Mouse (Mus musculus): ENCODE data around the gene Capns1. TPM values are rescaled to one million over a fixed set of nuclear protein-coding genes. Genes with fewer than 3 reads are reported as not detected.

Capns1 gene
- polyA plus RNA-seq, 1 experiment from 2014 or later = 94.5 TPM

DNA sequence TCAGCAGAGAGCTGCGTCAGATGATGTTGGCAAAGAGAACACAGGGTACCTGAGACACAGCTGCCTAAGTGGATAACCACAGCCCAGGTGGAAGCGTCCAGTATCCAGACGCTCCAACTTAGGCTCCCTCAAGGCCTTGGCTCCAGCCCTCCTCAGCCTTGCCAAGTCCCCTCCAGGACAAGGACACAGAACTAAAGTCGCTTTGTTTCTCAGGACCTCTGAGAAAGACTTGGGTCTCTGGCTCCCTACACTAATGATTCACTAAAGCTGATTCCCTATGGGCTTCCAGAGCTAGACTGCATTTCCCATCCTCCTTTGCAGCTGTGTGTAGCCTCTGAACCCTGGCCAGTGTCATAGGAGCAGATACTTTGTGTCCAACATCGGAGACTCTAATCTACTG, 1.6 kb upstream of the Capns1 start:
- Histone ChIP-seq H3K4me3 (ENCODE audit: low read depth, low read length) (no peak overlapping the region), H3K9ac (ENCODE audit: low read length) (no peak overlapping the region), H3K27me3 (ENCODE audit: control insufficient read depth, insufficient read depth, low read length) (no peaks in the 10 kb centered on the region), H3K9me3 (ENCODE audit: control insufficient read depth, low read length) (no peaks in the 10 kb centered on the region), H3K36me3 (ENCODE audit: control insufficient read depth, insufficient read depth, low read length) (no peaks in the 10 kb centered on the region), H3K4me1 (replicated peaks; ENCODE audit: control insufficient read depth, insufficient read depth) (no peaks in the 10 kb centered on the region), H3K27ac (replicated peaks) (no peak overlapping the region), H3K4me2 (replicated peaks; ENCODE audit: low read depth) (no peak overlapping the region)
- 78% methylated on average over 5 of the region's 5 CpGs for WGBS
- DNase-seq (ENCODE audit: low spot score) (no peak), ATAC-seq (ENCODE audit: low FRiP score, low TSS enrichment) (no peak)
- no peak for TF ChIP-seq EP300 (optimal IDR thresholded peaks at IDR 0.05)
- TF ChIP-seq CTCF (IDR thresholded peaks at IDR 0.05; ENCODE audit: low read depth) = no peak

DNA sequence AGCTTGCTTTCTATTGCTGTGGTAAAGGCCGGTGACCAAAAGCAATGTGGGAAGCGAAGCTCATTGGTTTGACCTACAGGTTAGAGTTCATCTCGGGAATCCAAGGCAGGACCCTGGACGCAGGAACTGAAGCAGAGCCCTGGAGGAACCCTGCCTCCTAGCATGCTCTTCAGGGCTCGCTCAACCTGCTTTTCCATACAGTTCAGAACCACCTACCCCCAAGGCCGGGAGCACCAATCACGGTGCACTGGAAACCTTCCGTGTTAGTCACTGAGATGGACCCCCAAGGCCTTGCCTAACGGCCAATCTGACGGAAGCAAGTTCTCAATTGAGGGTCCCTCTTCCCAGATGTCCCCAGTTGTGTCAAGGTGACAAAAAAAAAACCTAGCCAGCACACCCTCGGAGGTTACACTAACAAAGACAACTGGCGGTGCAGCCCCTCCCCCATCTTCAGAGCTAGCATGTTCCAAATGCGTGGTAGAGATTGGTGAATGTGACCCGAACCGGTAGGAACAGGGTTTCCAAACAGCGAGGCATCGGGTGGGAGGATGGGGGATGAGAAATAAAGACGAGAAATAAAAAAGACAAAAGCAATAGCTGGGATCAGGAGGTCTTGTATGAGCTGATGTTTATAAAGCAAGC, 1.0 kb upstream of the Capns1 start:
- no peak overlapping the region for H3K4me2 ChIP-seq (replicated peaks; ENCODE audit: low read depth)
- no peaks in the 10 kb centered on the region for H3K4me1 ChIP-seq (replicated peaks; ENCODE audit: control insufficient read depth, insufficient read depth)
- 75% methylated on average over 18 of the region's 18 CpGs for WGBS
- no peaks in the 10 kb centered on the region for H3K9me3 ChIP-seq (ENCODE audit: control insufficient read depth, low read length)
- TF ChIP-seq CTCF (IDR thresholded peaks at IDR 0.05; ENCODE audit: low read depth) = no peak
- TF ChIP-seq EP300 (optimal IDR thresholded peaks at IDR 0.05) = no peak
- DNase-seq (ENCODE audit: low spot score) (no peak), ATAC-seq (ENCODE audit: low FRiP score, low TSS enrichment) (no peak)
- H3K27me3 ChIP-seq (ENCODE audit: control insufficient read depth, insufficient read depth, low read length) = no peaks in the 10 kb centered on the region
- H3K36me3 ChIP-seq (ENCODE audit: control insufficient read depth, insufficient read depth, low read length) = no peaks in the 10 kb centered on the region
- H3K27ac ChIP-seq (replicated peaks) = no peak overlapping the region
- no peak overlapping the region for H3K4me3 ChIP-seq (ENCODE audit: low read depth, low read length)
- no peak overlapping the region for H3K9ac ChIP-seq (ENCODE audit: low read length)

- Histone ChIP-seq H3K9ac (ENCODE audit: low read length) (no peak overlapping the region), H3K9me3 (ENCODE audit: control insufficient read depth, low read length) (no peaks in the 10 kb centered on the region), H3K4me1 (replicated peaks; ENCODE audit: control insufficient read depth, insufficient read depth) (0 out of 2 replicates have a peak, but pooled peaks cover 5% of the 10 kb centered on the region), H3K36me3 (ENCODE audit: control insufficient read depth, insufficient read depth, low read length) (no peaks in the 10 kb centered on the region), H3K4me2 (replicated peaks; ENCODE audit: low read depth) (no peak overlapping the region), H3K27me3 (ENCODE audit: control insufficient read depth, insufficient read depth, low read length) (no peaks in the 10 kb centered on the region), H3K4me3 (ENCODE audit: low read depth, low read length) (no peak overlapping the region), H3K27ac (replicated peaks) (peak overlapping the region; percentile 41; the same call in 1 of the 2 replicates)
- ATAC-seq (ENCODE audit: low FRiP score, low TSS enrichment) (peak; percentile 9; the same call in 1 of the 2 replicates), DNase-seq (ENCODE audit: low spot score) (peak; percentile 40)
- no peak for TF ChIP-seq EP300 (optimal IDR thresholded peaks at IDR 0.05)
- no peak for TF ChIP-seq CTCF (IDR thresholded peaks at IDR 0.05; ENCODE audit: low read depth)
- WGBS = 65% methylated on average over 5 of the region's 5 CpGs
Measured at GRCm38 (mm10) chr7:30197592-30198129, 950 bp downstream of the Capns1 start.

DNA sequence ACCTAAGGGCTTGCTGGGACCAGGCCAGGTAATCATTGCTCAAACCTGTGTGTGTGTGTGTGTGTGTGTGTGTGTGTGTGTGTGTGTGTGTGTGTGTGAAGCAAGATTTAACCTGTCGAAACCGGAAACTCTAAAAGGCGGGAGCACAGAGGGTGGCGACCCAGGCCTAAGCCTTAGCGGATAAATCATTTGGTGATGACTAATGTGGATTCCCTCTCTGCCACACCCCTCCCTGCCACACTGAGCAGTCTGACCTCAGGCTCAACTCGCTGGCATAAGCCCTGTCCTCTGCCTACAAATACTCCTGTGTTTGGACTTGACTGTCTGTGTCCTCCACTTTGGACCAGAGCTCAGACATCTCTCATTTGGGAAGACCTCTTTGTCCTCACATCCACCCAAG, 2.4 kb downstream of the Capns1 start:
- ATAC-seq (ENCODE audit: low FRiP score, low TSS enrichment) (peak; percentile 58), DNase-seq (ENCODE audit: low spot score) (peak; percentile 58)
- H3K27ac ChIP-seq (replicated peaks) = peak overlapping the region; percentile 73
- H3K4me1 ChIP-seq (replicated peaks; ENCODE audit: control insufficient read depth, insufficient read depth) = 0 out of 2 replicates have a peak, but pooled peaks cover 5% of the 10 kb centered on the region
- 33% methylated on average over 6 of the region's 6 CpGs for WGBS
- no peaks in the 10 kb centered on the region for H3K9me3 ChIP-seq (ENCODE audit: control insufficient read depth, low read length)
- H3K4me3 ChIP-seq (ENCODE audit: low read depth, low read length) = no peak overlapping the region
- no peak for TF ChIP-seq CTCF (IDR thresholded peaks at IDR 0.05; ENCODE audit: low read depth)
- TF ChIP-seq EP300 (optimal IDR thresholded peaks at IDR 0.05) = peak; percentile 85
- peaks cover 12% of the 10 kb centered on the region; the same call in 1 of the 2 replicates for H3K36me3 ChIP-seq (ENCODE audit: control insufficient read depth, insufficient read depth, low read length)
- no peak overlapping the region for H3K9ac ChIP-seq (ENCODE audit: low read length)
- no peaks in the 10 kb centered on the region for H3K27me3 ChIP-seq (ENCODE audit: control insufficient read depth, insufficient read depth, low read length)
- no peak overlapping the region for H3K4me2 ChIP-seq (replicated peaks; ENCODE audit: low read depth)

GRCm38 (mm10) chr7:30195461-30195860, 3.1 kb downstream of the Capns1 start:
- WGBS = 52% methylated on average over 6 of the region's 6 CpGs
- Histone ChIP-seq H3K4me3 (ENCODE audit: low read depth, low read length) (no peak overlapping the region), H3K9me3 (ENCODE audit: control insufficient read depth, low read length) (no peaks in the 10 kb centered on the region), H3K9ac (ENCODE audit: low read length) (no peak overlapping the region), H3K4me2 (replicated peaks; ENCODE audit: low read depth) (peak overlapping the region; percentile 86), H3K27ac (replicated peaks) (peak overlapping the region; percentile 67), H3K36me3 (ENCODE audit: control insufficient read depth, insufficient read depth, low read length) (peaks cover 14% of the 10 kb centered on the region), H3K27me3 (ENCODE audit: control insufficient read depth, insufficient read depth, low read length) (no peaks in the 10 kb centered on the region), H3K4me1 (replicated peaks; ENCODE audit: control insufficient read depth, insufficient read depth) (0 out of 2 replicates have a peak, but pooled peaks cover 5% of the 10 kb centered on the region)
- ATAC-seq (ENCODE audit: low FRiP score, low TSS enrichment) = no peak
- DNase-seq (ENCODE audit: low spot score) = no peak
- TF ChIP-seq EP300 (optimal IDR thresholded peaks at IDR 0.05) = no peak
- TF ChIP-seq CTCF (IDR thresholded peaks at IDR 0.05; ENCODE audit: low read depth) = no peak

DNA sequence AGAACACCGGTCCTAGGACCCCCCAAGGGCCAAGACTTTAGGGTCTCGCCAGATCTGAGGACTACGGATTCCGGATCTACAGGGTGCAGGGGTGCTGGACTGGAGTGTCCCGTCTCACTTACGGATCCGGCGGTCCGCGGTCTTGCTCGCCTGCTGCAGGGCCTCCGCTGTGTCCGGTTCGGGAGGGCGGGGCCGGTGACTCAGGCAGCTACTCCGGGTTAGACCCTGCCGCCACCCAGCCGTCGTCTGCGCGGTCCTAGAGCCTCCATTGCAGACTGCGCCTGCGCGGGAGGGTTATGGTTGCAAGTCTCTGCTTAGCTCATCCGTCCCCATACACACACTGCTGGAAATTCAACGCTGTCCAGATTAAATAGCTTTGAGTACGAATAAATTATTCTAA, 3.7 kb downstream of the Capns1 start:
- WGBS = 1% methylated on average over 28 of the region's 28 CpGs
- H3K4me1 ChIP-seq (replicated peaks; ENCODE audit: control insufficient read depth, insufficient read depth) = 0 out of 2 replicates have a peak, but pooled peaks cover 5% of the 10 kb centered on the region
- peaks cover 16% of the 10 kb centered on the region for H3K36me3 ChIP-seq (ENCODE audit: control insufficient read depth, insufficient read depth, low read length)
- TF ChIP-seq CTCF (IDR thresholded peaks at IDR 0.05; ENCODE audit: low read depth) (no peak), EP300 (optimal IDR thresholded peaks at IDR 0.05) (no peak)
- peak; percentile 92 for ATAC-seq (ENCODE audit: low FRiP score, low TSS enrichment)
- DNase-seq (ENCODE audit: low spot score) = peak; percentile 99
- H3K4me2 ChIP-seq (replicated peaks; ENCODE audit: low read depth) = peak overlapping the region; percentile 86
- no peaks in the 10 kb centered on the region for H3K27me3 ChIP-seq (ENCODE audit: control insufficient read depth, insufficient read depth, low read length)
- peak overlapping the region; percentile 82 for H3K4me3 ChIP-seq (ENCODE audit: low read depth, low read length)
- peak overlapping the region; percentile 95 for H3K27ac ChIP-seq (replicated peaks)
- H3K9me3 ChIP-seq (ENCODE audit: control insufficient read depth, low read length) = no peaks in the 10 kb centered on the region
- H3K9ac ChIP-seq (ENCODE audit: low read length) = peak overlapping the region; percentile 91

Data from stomach, postnatal 0 days (tissue).